Mouse (Mus musculus) hindbrain, postnatal 0 days (tissue): Measurements from ENCODE around the gene Ttc23. TPM values are rescaled to one million over a fixed set of nuclear protein-coding genes. Genes with fewer than 3 reads are reported as not detected.

Experiments used
- ATAC-seq: fragments of 200-750 bp; cut with Nextera tagmentation; 2 replicates; pipeline ENCODE4 v1.8.0; 2017; ENCODE audit warnings: mild to moderate bottlenecking, moderate TSS enrichment, moderate library complexity
- DNase-seq: peaks from one replicate; pipeline ENCODE4 v3.0.0-alpha.2; 2015; ENCODE audit warnings: low spot score
- H3K27ac ChIP-seq: fragments of 300-500 bp; sonication (generic); 2 replicates; pipeline ENCODE4 v1.5.1; 2014; ENCODE audit warnings: mild to moderate bottlenecking
- H3K27me3 ChIP-seq: fragments of 300-500 bp; sonication (generic); 2 replicates; pipeline ENCODE4 v1.6.1; 2014; ENCODE audit warnings: low read length, mixed read lengths; ENCODE audit not compliant: insufficient read depth
- H3K36me3 ChIP-seq: fragments of 300-500 bp; sonication (generic); 2 replicates; pipeline ENCODE4 v1.6.1; 2014; ENCODE audit warnings: low read length, mixed read lengths; ENCODE audit not compliant: insufficient read depth
- H3K4me1 ChIP-seq: fragments of 300-500 bp; sonication (generic); 2 replicates; pipeline ENCODE4 v1.6.1; 2014; ENCODE audit warnings: antibody characterized with exemption, low read length, mixed read lengths; ENCODE audit not compliant: insufficient read depth
- H3K4me2 ChIP-seq: fragments of 300-500 bp; sonication (generic); 2 replicates; pipeline ENCODE4 v1.6.1; 2014; ENCODE audit warnings: low read depth, mild to moderate bottlenecking, low read length, moderate library complexity, mixed read lengths
- H3K4me3 ChIP-seq: fragments of 300-500 bp; sonication (generic); 2 replicates; pipeline ENCODE4 v1.5.1; 2014; ENCODE audit warnings: low read length
- H3K9ac ChIP-seq: fragments of 300-500 bp; sonication (generic); replicated peaks from 2 replicates; pipeline ENCODE4 v1.6.1; 2014; ENCODE audit warnings: mild to moderate bottlenecking, low read length, moderate library complexity, mixed read lengths
- H3K9me3 ChIP-seq: fragments of 300-500 bp; sonication (generic); 2 replicates; pipeline ENCODE4 v1.6.1; 2016; ENCODE audit warnings: low read length, mixed read lengths
- CTCF ChIP-seq: IDR thresholded peaks from 2 replicates; pipeline ENCODE4 v1.5.1; 2016; ENCODE audit warnings: antibody characterized with exemption, control low read depth, low read depth
- WGBS: fragments of 180-500 bp; shearing (Covaris S2); extraction: QIAGEN DNeasy Blood & Tissue Kit; methylation state at CpG from one replicate; pipeline ENCODE4 v1.1.7; 2014; 5-methylcytosine and 5-hydroxymethylcytosine counted together
- microRNA-seq, 2 experiments: library from miRNA; unstranded; fragments of <30 nt; microRNA quantifications; one replicate each; pipeline ENCODE4; 2016
- polyA plus RNA-seq: library from polyadenylated mRNA; unstranded; fragments of >200 nt; fragmentation: Nextera tagmentation; extraction: Ambion mirVana; gene quantifications from 2 replicates; pipeline ENCODE4 v1.2.1, GENCODE M21; 2015
- total RNA-seq: library from RNA; depleted of rRNA; stranded (reverse); fragments of >200 nt; gene quantifications from 2 replicates; pipeline ENCODE4 v1.2.3, GENCODE M21; 2014; rRNA removed

Ttc23 gene
- total and polyA plus RNA-seq, 2 experiments from 2014 or later, result 5.3 to 6.2 TPM

DNA sequence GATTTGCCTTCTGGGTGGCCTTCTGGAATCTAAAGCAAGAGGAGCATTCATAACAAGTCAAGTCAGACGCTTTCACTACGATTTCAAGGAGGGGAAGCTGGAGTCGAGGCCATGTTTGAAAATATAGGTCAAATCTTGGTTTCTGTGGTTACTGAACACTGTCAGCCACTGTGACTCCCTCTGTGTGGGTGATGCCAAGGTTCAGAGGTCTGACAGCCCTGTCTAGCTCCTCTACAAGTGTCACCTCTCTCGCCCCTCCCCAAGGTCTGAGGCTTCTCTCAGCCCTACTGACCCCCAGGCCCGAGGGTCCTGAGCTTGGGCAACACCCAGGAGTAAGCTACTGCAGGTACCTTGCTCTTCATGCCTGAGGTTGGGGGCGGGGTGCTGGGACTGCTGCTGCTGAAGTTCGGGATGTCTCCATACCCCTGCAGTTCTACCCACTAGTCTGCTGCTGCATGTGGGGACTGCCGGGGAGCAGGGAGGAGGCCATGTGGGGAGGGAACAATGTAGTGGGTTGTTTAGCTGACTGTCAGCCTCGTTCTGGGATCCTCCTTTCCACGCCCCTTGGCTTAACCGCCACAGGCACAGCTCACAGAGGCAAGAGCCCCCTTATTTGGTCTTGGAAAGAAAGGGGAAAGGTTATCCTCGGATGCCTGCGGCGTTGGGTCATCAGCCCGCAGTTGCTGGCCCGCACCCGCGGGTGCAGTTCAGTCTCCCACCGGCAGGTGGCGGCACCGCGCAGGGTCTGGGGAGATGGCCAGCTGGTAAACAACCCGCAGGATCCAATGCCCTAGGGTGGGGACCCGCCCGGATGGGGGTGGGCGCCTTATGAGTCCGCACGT lies 156.0 kb downstream of the Ttc23 start:
- 0 out of 2 replicates have a peak, but pooled peaks cover 5% of the 10 kb centered on the region for H3K4me1 ChIP-seq
- H3K9me3 ChIP-seq, result no peaks in the 10 kb centered on the region
- peak overlapping the region; percentile 66 for H3K4me2 ChIP-seq
- H3K27ac ChIP-seq, result no peak overlapping the region
- peak; percentile 81 for ATAC-seq
- H3K27me3 ChIP-seq, result no peaks in the 10 kb centered on the region
- WGBS, result 14% methylated on average over 28 of the region's 28 CpGs
- H3K9ac ChIP-seq, result no peak overlapping the region
- peak overlapping the region; percentile 29 for H3K4me3 ChIP-seq
- H3K36me3 ChIP-seq, result no peaks in the 10 kb centered on the region
- peak; percentile 80 for DNase-seq
- peak; percentile 99 for TF ChIP-seq CTCF

DNA sequence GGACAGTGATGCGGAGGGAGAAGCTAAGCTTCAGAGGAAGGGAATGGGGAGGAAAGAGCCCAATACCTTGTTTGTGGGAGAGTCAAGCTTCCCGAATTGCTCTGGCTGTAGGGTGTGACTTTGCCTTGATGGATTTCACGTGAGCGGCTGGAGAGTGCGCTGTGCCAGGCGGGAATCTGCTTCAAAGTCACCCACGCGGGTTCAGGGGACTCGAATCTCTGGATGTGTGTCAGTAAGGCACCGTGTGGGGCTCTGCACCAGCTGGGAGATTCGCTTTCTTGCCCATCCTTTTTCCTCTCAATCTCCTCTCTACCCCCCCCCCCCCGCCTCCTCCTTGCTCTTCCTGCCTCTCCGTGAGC lies 156.6 kb downstream of the Ttc23 start:
- Histone ChIP-seq H3K27me3 (no peaks in the 10 kb centered on the region), H3K4me1 (0 out of 2 replicates have a peak, but pooled peaks cover 5% of the 10 kb centered on the region), H3K9ac (no peak overlapping the region), H3K9me3 (no peaks in the 10 kb centered on the region), H3K27ac (no peak overlapping the region), H3K4me2 (peak overlapping the region; percentile 66), H3K36me3 (no peaks in the 10 kb centered on the region), H3K4me3 (peak overlapping the region; percentile 29)
- no peak for TF ChIP-seq CTCF
- ATAC-seq, result peak; percentile 41
- 16% methylated on average over 12 of the region's 13 CpGs for WGBS
- DNase-seq, result no peak

Small RNA genes within 50 kb of the gene (microRNA-seq; reads per million reads assigned to microRNA genes)
- gene Gm23844, result 0 reads per million in 2 experiments

Other genes starting within 250 kb of the Ttc23 start
- gene Lrrc28, start 2.1 kb upstream of the Ttc23 start, total RNA-seq, result 43.2 and 48.5 TPM in 2 replicates
- 22.4 and 22.6 TPM in 2 replicates for gene Lrrc28, start 2.1 kb upstream of the Ttc23 start, polyA plus RNA-seq
- 6.4 and 7.8 TPM in 2 replicates for gene Synm, start 112.3 kb downstream of the Ttc23 start, total RNA-seq
- gene Synm, start 112.3 kb downstream of the Ttc23 start, polyA plus RNA-seq, result 5.8 TPM in 2 replicates